Mouse (Mus musculus): ENCODE measurements around the gene Fam155a. TPM values are rescaled to one million over a fixed set of nuclear protein-coding genes. Genes with fewer than 3 reads are reported as not detected.
"Not testable (repeated sequence)": the region's sequence is repeated elsewhere in the genome, so short reads cannot be mapped to it uniquely, and the experiment has no call there.

The Fam155a gene
- polyA plus RNA-seq, 1 experiment from 2014 or later = 11.6 TPM

GRCm38 (mm10) chr8:9423184-9423583 lies 347.8 kb downstream of the Fam155a start:
- H3K4me3 ChIP-seq = no peak overlapping the region
- no peaks in the 10 kb centered on the region for H3K9me3 ChIP-seq
- WGBS = 77% methylated on average over 2 of the region's 2 CpGs
- ATAC-seq (ENCODE audit: low FRiP score, low read depth) = no peak
- H3K36me3 ChIP-seq = no peaks in the 10 kb centered on the region
- H3K9ac ChIP-seq = no peak overlapping the region
- H3K4me2 ChIP-seq (replicated peaks) = no peak overlapping the region
- no peaks in the 10 kb centered on the region for H3K27me3 ChIP-seq (replicated peaks)
- H3K4me1 ChIP-seq = no peaks in the 10 kb centered on the region
- H3K27ac ChIP-seq = no peak overlapping the region

- H3K4me3 ChIP-seq = no peak overlapping the region
- ATAC-seq (ENCODE audit: low FRiP score, low read depth) = no peak
- H3K4me1 ChIP-seq = no peaks in the 10 kb centered on the region
- no peaks in the 10 kb centered on the region for H3K27me3 ChIP-seq (replicated peaks)
- H3K27ac ChIP-seq = no peak overlapping the region
- no peaks in the 10 kb centered on the region for H3K9me3 ChIP-seq
- H3K36me3 ChIP-seq = no peaks in the 10 kb centered on the region
- WGBS = 80% methylated on average over 10 of the region's 10 CpGs
- H3K4me2 ChIP-seq (replicated peaks) = no peak overlapping the region
- H3K9ac ChIP-seq = no peak overlapping the region
Observed at GRCm38 (mm10) chr8:9418856-9419800, 351.8 kb downstream of the Fam155a start.

GRCm38 (mm10) chr8:9416189-9416588 lies 354.8 kb downstream of the Fam155a start:
- no peaks in the 10 kb centered on the region for H3K27me3 ChIP-seq (replicated peaks)
- WGBS = 93% methylated on average over 9 of the region's 9 CpGs
- H3K36me3 ChIP-seq = no peaks in the 10 kb centered on the region
- H3K4me3 ChIP-seq = no peak overlapping the region
- H3K27ac ChIP-seq = no peak overlapping the region
- no peak overlapping the region for H3K4me2 ChIP-seq (replicated peaks)
- no peak overlapping the region for H3K9ac ChIP-seq
- no peaks in the 10 kb centered on the region for H3K9me3 ChIP-seq
- ATAC-seq (ENCODE audit: low FRiP score, low read depth) = no peak
- H3K4me1 ChIP-seq = no peaks in the 10 kb centered on the region

DNA sequence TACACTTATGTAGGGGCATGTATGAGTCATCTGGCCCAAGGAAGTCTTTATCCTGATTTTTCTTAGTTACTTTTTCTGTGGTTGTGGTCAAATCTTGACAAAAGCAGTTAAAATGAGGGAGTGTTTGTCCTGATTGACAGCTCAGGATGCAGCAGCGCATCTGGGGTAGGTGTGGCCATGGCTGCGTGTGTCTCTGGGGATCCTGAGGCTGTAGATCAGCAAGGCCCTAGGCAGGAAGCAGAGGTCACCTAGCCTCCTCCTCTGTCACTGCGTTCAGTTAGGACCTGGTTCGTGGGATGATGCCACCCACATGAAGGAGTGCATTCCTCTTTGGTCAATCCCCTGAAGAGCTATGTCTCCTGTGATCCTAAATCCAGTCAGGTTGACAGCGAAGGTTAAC lies 362.5 kb downstream of the Fam155a start:
- no peak overlapping the region for H3K4me3 ChIP-seq
- no peaks in the 10 kb centered on the region for H3K9me3 ChIP-seq
- H3K27ac ChIP-seq = no peak overlapping the region
- H3K4me1 ChIP-seq = no peaks in the 10 kb centered on the region
- 65% methylated on average over 5 of the region's 5 CpGs for WGBS
- no peak for ATAC-seq (ENCODE audit: low FRiP score, low read depth)
- H3K36me3 ChIP-seq = no peaks in the 10 kb centered on the region
- no peak overlapping the region for H3K9ac ChIP-seq
- no peak overlapping the region for H3K4me2 ChIP-seq (replicated peaks)
- no peaks in the 10 kb centered on the region for H3K27me3 ChIP-seq (replicated peaks)

GRCm38 (mm10) chr8:9406204-9406603 lies 364.8 kb downstream of the Fam155a start:
- Histone ChIP-seq H3K27me3 (replicated peaks) (no peaks in the 10 kb centered on the region), H3K4me1 (no peaks in the 10 kb centered on the region), H3K9ac (no peak overlapping the region), H3K9me3 (no peaks in the 10 kb centered on the region), H3K4me3 (no peak overlapping the region), H3K27ac (no peak overlapping the region), H3K36me3 (no peaks in the 10 kb centered on the region), H3K4me2 (replicated peaks) (no peak overlapping the region)
- WGBS = 89% methylated on average over 6 of the region's 6 CpGs
- ATAC-seq (ENCODE audit: low FRiP score, low read depth) = no peak

DNA sequence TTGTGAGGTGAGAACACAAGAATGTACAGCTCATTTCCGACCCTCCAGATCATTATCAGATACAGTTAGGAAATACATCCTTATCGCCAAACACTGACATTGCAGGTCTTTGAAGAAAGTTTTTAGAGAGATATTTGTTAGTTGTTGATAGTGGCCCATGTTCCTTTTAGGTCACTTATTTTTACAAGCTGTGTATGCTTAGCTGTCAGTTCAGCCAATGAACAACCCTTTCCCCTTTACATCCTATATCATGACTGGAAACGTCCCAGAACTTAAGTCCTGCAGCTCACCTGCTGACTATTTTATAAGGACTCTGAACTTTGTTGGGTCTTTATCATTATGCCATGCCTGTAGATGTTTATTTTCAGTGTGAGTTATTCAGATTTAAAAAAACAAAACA lies 366.3 kb downstream of the Fam155a start:
- no peak overlapping the region for H3K4me3 ChIP-seq
- no peaks in the 10 kb centered on the region for H3K9me3 ChIP-seq
- H3K4me1 ChIP-seq = no peaks in the 10 kb centered on the region
- no peak for ATAC-seq (ENCODE audit: low FRiP score, low read depth)
- no peak overlapping the region for H3K4me2 ChIP-seq (replicated peaks)
- no peaks in the 10 kb centered on the region for H3K27me3 ChIP-seq (replicated peaks)
- no peak overlapping the region for H3K9ac ChIP-seq
- no peak overlapping the region for H3K27ac ChIP-seq
- H3K36me3 ChIP-seq = no peaks in the 10 kb centered on the region
- WGBS = 93% methylated on average over 3 of the region's 3 CpGs

- Histone ChIP-seq H3K36me3 (no peaks in the 10 kb centered on the region), H3K4me2 (replicated peaks) (no peak overlapping the region), H3K4me3 (no peak overlapping the region), H3K27me3 (replicated peaks) (no peaks in the 10 kb centered on the region), H3K4me1 (no peaks in the 10 kb centered on the region), H3K27ac (no peak overlapping the region), H3K9ac (no peak overlapping the region), H3K9me3 (no peaks in the 10 kb centered on the region)
- no peak for ATAC-seq (ENCODE audit: low FRiP score, low read depth)
- 63% methylated on average over 4 of the region's 4 CpGs for WGBS
Observed at GRCm38 (mm10) chr8:9402393-9402792, 368.6 kb downstream of the Fam155a start.

DNA sequence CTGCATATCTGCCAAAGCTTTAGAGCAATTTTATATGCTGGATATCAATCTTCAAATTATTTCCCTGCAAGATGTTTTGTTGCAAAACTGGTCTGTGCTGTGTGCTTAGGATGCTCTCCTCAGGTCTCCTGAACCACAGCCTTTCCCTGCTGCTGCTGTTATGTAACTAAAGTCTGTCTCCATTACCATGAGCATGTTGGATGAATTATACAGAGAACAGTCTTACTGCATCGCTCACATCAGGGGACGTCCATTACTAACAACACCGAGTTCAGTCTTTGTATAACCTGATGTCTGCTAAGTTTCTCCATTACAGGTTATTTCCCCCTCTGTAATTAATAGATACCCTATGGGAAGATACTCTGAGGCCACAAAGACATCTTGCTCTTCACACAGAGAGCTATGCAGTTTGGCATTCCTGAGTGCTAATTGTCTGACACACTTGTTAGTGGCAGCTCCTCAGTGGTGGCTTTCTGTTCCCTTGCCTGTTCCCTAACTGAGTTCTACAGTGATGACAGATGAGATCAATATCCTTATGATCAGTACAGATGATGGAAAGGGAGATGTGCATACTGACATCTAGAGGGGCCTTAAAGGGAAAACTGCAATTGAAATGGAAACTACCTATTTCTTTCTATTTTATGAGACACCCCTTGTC lies 372.2 kb downstream of the Fam155a start:
- H3K4me1 ChIP-seq = no peaks in the 10 kb centered on the region
- no peak overlapping the region for H3K9ac ChIP-seq
- 83% methylated on average over 3 of the region's 3 CpGs for WGBS
- ATAC-seq (ENCODE audit: low FRiP score, low read depth) = no peak
- no peaks in the 10 kb centered on the region for H3K36me3 ChIP-seq
- no peak overlapping the region for H3K4me3 ChIP-seq
- H3K4me2 ChIP-seq (replicated peaks) = no peak overlapping the region
- H3K27ac ChIP-seq = no peak overlapping the region
- H3K9me3 ChIP-seq = no peaks in the 10 kb centered on the region
- H3K27me3 ChIP-seq (replicated peaks) = no peaks in the 10 kb centered on the region

- ATAC-seq (ENCODE audit: low FRiP score, low read depth) = no peak
- WGBS = 66% methylated on average over 6 of the region's 6 CpGs
- Histone ChIP-seq H3K4me3 (no peak overlapping the region), H3K4me2 (replicated peaks) (no peak overlapping the region), H3K27ac (no peak overlapping the region), H3K9ac (no peak overlapping the region), H3K9me3 (no peaks in the 10 kb centered on the region), H3K4me1 (no peaks in the 10 kb centered on the region), H3K27me3 (replicated peaks) (no peaks in the 10 kb centered on the region), H3K36me3 (no peaks in the 10 kb centered on the region)
Observed at GRCm38 (mm10) chr8:9398040-9398439, 372.9 kb downstream of the Fam155a start.

DNA sequence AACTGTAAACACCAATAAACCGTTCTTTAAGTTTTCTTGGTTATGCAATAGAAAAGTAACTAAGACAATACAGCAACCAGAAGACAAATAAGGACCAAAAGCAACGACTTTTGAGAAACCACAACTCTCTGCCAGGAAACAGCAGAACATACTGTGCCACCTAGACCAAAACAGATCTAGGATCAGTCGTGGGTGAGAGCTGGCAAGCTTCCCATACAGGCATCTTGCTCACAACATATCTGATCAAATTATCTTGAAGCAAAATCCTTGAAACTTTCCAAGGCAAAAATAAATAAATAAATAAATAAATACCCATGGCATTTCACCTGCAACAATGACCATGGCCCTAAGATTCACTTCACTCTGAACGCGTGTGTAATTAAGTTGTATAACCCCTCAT lies 376.3 kb downstream of the Fam155a start:
- Histone ChIP-seq H3K4me3 (no peak overlapping the region), H3K9me3 (no peaks in the 10 kb centered on the region), H3K27ac (no peak overlapping the region), H3K27me3 (replicated peaks) (no peaks in the 10 kb centered on the region), H3K4me2 (replicated peaks) (no peak overlapping the region), H3K9ac (no peak overlapping the region), H3K36me3 (no peaks in the 10 kb centered on the region), H3K4me1 (no peaks in the 10 kb centered on the region)
- WGBS = 89% methylated on average over 5 of the region's 5 CpGs
- ATAC-seq (ENCODE audit: low FRiP score, low read depth) = no peak

GRCm38 (mm10) chr8:9393246-9393645 lies 377.7 kb downstream of the Fam155a start:
- no peaks in the 10 kb centered on the region for H3K4me1 ChIP-seq
- 44% methylated on average over 2 of the region's 2 CpGs for WGBS
- H3K36me3 ChIP-seq = no peaks in the 10 kb centered on the region

DNA sequence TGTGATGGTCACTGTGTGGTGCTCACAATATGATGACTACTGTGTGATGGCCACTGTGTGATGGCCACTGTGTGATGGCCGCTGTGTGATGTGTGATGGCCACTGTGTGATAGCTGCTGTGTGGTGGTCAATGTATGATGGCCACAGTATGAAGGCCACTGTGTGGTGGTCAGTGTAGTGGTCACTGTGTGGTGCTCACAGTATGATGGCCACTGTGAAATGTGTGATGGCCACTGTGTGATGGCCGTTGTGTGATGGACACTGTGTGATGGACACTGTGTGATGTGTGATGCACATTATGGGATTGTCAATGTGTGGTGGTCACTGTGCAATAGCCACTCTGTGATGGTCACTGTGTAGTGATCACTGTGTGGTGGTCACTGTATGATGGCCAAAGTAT lies 380.7 kb downstream of the Fam155a start:
- not testable (repeated sequence) for H3K9me3 ChIP-seq; H3K36me3 ChIP-seq; H3K27ac ChIP-seq; H3K27me3 ChIP-seq (replicated peaks); H3K4me1 ChIP-seq; H3K4me2 ChIP-seq (replicated peaks); ATAC-seq (ENCODE audit: low FRiP score, low read depth); H3K4me3 ChIP-seq; H3K9ac ChIP-seq
- WGBS = 95% methylated on average over 2 of the region's 2 CpGs

More at GRCm38 (mm10) chr8:9393246-9393645, 377.7 kb downstream of the Fam155a start:
- H3K27ac ChIP-seq = no peak overlapping the region
- no peak overlapping the region for H3K9ac ChIP-seq
- no peak overlapping the region for H3K4me3 ChIP-seq
- ATAC-seq (ENCODE audit: low FRiP score, low read depth) = no peak
- no peaks in the 10 kb centered on the region for H3K27me3 ChIP-seq (replicated peaks)
- H3K4me2 ChIP-seq (replicated peaks) = no peak overlapping the region
- no peaks in the 10 kb centered on the region for H3K9me3 ChIP-seq
